Mouse (Mus musculus): ENCODE data around the gene Klf13.

DNA sequence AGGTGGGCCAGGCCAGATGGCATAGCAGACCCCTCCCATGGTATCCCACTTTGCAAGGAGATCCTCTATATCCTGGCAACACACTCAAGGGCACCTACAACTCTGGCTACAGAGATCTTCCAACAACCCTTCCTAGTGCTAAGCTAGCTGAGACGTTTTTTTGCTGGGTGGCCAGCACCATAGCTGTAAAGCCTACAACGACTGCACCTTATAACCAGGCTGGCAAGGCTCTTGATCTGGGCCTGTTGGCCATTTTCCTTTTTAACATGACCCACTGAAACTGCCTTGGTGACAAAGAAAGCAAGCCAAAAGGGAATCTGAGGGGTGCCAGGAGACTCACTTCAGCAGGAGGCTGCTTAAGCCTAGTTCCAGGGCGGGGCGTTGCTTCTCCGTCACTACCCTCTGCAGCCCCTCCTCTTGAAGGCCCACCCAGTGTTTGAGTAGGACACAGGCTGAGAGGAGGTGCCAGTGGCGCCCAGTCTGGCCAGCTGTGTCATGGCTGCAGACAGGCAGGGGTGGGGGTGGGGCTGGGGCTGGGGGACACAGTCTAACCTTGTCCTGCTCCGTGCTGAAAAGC, 26.4 kb downstream of the Klf13 start:
- no peak for TF ChIP-seq POLR2A (IDR thresholded peaks at IDR 0.05; ENCODE audit: extremely low read depth, insufficient read depth, low read length)
- TF ChIP-seq CTCF (IDR thresholded peaks at IDR 0.05; ENCODE audit: extremely low read depth, insufficient read depth, low read length) = no peak
